Mouse (Mus musculus): Measurements from ENCODE around the gene Cdc6.

Cdc6 gene

GRCm38 (mm10) chr11:98943741-98944461 is 36.3 kb downstream of the Cdc6 start:
- DNase-seq (ENCODE audit: low read depth, low spot score) = no peak

DNA sequence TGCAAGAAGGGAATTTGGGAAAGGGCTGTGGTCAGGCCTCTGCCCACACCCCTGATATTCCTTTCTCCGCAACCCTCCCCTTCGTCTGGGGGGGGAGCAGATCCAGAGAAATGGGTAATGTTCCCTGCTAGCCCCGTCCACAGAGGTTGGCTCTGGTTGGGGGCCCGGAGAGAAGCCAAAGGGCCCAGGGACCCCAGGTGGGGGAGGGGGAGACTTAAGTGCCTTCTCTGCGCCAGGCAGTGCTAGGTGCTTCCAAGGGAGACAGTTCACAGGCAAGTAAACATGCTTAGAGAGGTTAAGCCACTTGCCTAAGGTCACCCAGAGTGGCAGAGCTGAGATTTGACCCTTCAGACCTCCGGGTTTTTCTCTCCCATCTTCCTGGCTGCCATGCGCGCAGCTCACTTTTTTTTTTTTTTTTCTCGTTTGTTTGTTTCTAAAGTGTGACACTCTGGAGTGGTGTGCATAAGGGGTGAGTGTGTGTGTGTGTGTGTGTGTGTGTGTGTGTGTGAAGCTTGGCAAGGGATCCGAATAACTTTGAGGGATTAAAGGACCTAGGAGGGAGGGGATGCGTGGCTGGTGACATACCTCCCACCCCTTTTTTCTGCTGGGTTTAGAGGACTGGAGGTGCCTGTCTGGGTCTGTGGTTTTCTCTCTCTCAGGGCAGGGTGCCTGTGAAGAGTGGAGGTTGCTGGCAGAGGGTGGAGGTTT is 37.5 kb downstream of the Cdc6 start:
- no peak for DNase-seq (ENCODE audit: low read depth, low spot score)

- no peak for DNase-seq (ENCODE audit: low read depth, low spot score)
These were observed 38.0 kb downstream of the Cdc6 start for GRCm38 (mm10) chr11:98945605-98945977.

DNA sequence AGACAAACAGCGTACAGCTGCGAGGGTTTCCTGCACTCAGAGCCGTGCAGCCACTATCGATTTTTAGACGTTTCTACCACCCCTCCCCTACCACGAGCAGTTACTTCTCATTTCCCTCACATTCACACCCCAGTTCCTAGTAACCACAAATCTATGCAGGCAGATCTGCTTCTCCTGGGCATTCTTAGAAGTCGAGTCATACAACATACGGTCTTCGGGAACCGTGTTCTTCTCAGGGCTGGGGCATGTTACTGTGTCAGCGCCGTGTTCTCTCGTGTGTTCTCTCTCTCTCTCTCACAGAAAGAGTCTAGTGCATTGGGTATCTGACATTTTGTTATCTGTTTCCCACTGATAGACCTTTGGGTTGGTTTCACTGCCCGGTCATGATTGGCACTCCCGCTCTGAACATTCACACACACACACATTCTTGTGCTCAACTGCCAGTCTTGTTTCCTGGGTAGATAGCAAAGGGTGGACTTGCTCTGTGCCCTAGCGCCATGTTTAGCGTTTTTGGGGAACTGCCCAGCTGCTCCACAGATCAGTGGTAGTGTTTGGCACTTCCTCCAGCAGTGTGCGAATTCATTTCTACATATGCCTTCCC is 40.5 kb downstream of the Cdc6 start:
- no peak for DNase-seq (ENCODE audit: low read depth, low spot score)

GRCm38 (mm10) chr11:98949242-98949957 is 41.8 kb downstream of the Cdc6 start:
- DNase-seq (ENCODE audit: low read depth, low spot score) = no peak

GRCm38 (mm10) chr11:98949958-98950460 is 42.4 kb downstream of the Cdc6 start:
- DNase-seq (ENCODE audit: low read depth, low spot score) = no peak

- no peak for DNase-seq (ENCODE audit: low read depth, low spot score)
These were observed 42.9 kb downstream of the Cdc6 start for GRCm38 (mm10) chr11:98950484-98950883.

DNA sequence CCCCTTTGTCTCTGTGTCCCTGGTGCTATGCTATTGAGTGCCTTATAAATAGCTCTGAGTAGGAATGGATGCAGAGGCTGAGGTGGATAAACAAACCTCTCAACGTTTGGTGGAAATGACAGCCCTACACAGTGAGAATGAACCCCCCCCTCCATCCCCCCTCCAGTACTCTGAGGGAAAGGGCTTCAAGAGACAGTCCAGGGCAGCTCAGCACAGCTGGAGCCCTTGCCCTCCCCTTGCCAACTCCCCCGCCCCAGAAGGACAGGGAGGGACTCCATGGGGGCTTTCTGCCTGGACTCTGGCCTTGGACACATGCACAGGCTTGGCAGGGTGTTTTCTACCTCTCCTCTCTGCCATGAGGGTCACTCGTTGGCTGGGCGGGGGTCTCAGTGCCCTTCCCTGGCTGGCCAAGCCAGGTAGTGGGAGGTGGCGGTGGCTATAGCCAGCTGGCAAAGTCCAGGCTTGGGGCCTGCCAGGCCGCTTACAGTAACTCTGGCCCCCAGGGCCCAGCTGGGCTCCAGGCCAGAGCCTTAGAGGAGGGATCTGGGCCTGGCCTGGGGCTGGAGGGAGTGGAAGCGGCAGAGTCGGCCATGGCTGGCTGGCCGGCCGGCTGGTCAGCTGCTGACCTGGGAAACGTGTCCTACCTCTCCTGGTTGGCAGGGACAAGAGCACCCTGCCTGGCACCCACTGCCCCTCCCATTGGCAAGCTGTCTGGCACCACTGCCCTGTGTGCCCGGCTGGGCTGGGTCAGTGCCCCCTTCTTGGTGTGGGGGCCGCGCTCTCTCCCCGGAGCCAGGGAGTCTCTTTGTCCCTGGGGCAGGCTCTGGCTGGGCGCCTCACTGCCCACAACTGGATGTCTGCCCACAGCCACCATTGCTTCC is 43.7 kb downstream of the Cdc6 start:
- DNase-seq (ENCODE audit: low read depth, low spot score) = no peak

GRCm38 (mm10) chr11:98952111-98952510 is 44.5 kb downstream of the Cdc6 start:
- DNase-seq (ENCODE audit: low read depth, low spot score) = no peak

GRCm38 (mm10) chr11:98952736-98953135 is 45.1 kb downstream of the Cdc6 start:
- no peak for DNase-seq (ENCODE audit: low read depth, low spot score)

DNA sequence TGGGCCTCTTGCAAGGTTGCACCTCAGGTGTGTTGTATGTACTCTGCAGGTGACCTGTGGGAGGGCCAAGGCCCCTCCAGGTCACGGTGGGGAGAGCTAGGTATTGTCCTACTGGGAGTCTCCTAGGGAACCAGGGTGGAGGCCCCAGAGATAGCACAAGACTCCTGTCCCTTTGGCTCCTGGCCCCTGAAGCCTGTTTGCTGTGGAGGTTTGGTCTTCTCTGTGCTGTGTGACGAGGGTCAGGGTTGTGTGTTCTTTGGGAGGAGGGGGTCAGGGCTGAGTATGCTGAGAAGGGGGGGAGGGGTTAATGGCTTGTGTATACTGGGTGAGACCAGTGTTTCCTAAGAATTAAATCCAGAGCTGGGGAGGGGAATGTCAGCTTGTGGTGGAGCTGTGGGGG is 45.8 kb downstream of the Cdc6 start:
- DNase-seq (ENCODE audit: low read depth, low spot score) = no peak

GRCm38 (mm10) chr11:98953835-98954320 is 46.3 kb downstream of the Cdc6 start:
- no peak for DNase-seq (ENCODE audit: low read depth, low spot score)

GRCm38 (mm10) chr11:98954373-98954772 is 46.8 kb downstream of the Cdc6 start:
- no peak for DNase-seq (ENCODE audit: low read depth, low spot score)

DNA sequence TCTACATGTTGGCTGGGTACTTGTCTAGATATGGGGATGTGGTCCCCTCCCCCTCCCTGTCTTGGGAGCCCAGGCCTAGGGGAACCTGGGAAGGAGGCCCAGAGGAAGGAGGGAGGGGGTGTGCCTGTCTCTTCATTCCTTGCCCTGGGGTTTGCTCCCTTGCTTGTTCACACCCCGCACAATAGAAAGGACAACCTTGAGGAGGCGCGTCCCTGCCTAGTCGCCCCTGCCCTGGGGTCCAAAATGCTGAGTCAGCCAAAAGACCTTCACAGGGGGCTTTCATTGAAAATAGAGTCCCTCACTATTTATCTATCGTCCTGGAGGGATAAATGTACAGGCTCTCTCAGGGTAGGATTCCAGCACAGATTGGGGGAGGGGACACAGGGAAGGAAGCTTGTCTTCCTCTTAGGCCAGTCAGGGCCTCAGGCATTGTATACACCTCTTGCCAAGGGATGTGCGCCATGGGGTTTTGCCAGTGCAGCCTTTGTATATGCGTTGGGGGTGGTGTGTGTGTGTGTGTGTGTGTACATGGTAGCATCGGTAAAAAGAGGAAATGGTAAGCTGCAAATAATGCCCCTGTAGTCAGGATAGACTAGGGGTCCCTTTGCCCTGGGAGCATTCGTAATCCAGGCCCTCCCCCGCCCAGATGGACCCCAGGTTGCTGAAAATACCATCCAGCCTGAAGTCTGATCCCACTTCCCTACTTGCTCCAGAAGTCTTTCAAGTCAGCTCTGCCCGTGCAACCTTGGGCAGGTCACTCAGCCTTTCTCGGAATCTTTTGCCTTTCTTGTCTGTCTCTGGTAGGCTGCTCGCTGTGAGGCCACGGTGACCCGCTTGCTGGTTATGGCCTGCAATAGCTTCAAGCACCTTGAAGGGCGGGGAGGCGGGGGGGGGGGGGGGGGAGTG is 47.5 kb downstream of the Cdc6 start:
- no peak for DNase-seq (ENCODE audit: low read depth, low spot score)

GRCm38 (mm10) chr11:98955707-98956235 is 48.2 kb downstream of the Cdc6 start:
- DNase-seq (ENCODE audit: low read depth, low spot score) = no peak

DNA sequence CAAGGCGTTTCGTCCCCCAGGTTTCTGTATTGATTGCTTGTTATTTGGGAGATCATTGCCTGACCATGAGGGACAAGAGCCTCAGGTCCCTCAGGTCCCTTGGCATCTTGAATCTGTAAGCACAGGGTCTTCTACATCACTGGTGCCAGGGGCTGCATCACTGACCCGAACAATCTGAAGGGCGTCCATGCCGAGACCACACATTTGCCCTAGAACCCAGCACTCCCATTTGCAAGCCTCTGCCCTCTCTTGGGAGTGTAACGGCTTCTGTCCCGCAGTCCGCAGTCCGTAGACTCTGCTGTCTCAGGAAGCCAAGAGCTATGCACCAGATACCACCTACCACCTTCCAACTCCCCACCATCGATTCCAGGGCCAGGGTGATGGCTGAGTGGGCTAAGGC is 48.7 kb downstream of the Cdc6 start:
- DNase-seq (ENCODE audit: low read depth, low spot score) = no peak

GRCm38 (mm10) chr11:98959437-98960312 is 52.1 kb downstream of the Cdc6 start:
- no peak for DNase-seq (ENCODE audit: low read depth, low spot score)

- DNase-seq (ENCODE audit: low read depth, low spot score) = no peak
These were observed 52.8 kb downstream of the Cdc6 start for GRCm38 (mm10) chr11:98960313-98960906.

All from embryo, embryonic 11.5 days (tissue).